Mouse (Mus musculus) limb, embryonic 15.5 days (tissue): Measurements from ENCODE around the gene Dixdc1. TPM values are rescaled to one million over a fixed set of nuclear protein-coding genes. Genes with fewer than 3 reads are reported as not detected.

ENCODE experiments used
- ATAC-seq: fragments of 200-750 bp; cut with Nextera tagmentation; 2 replicates; pipeline ENCODE4 v1.8.0; 2017; ENCODE audit warnings: low read depth, moderate TSS enrichment; ENCODE audit not compliant: insufficient number of reproducible peaks, low FRiP score, low TSS enrichment
- H3K27ac ChIP-seq: fragments of 300-500 bp; sonication (generic); 2 replicates; pipeline ENCODE4 v1.5.1; 2015; ENCODE audit warnings: moderate library complexity, mild to moderate bottlenecking, inconsistent platforms
- H3K27me3 ChIP-seq: fragments of 300-500 bp; sonication (generic); 2 replicates; pipeline ENCODE4 v1.6.1; 2015; ENCODE audit warnings: inconsistent platforms
- H3K36me3 ChIP-seq: fragments of 300-500 bp; sonication (generic); 2 replicates; pipeline ENCODE4 v1.6.1; 2015; ENCODE audit warnings: inconsistent platforms
- H3K4me1 ChIP-seq: fragments of 300-500 bp; sonication (generic); 2 replicates; pipeline ENCODE4 v1.6.1; 2015; ENCODE audit warnings: inconsistent platforms
- H3K4me2 ChIP-seq: fragments of 300-500 bp; sonication (generic); 2 replicates; pipeline ENCODE4 v1.6.1; 2015; ENCODE audit warnings: mild to moderate bottlenecking, inconsistent platforms
- H3K4me3 ChIP-seq: fragments of 300-500 bp; sonication (generic); 2 replicates; pipeline ENCODE4 v1.5.1; 2015; ENCODE audit warnings: mild to moderate bottlenecking, inconsistent platforms
- H3K9ac ChIP-seq: fragments of 300-500 bp; sonication (generic); 2 replicates; pipeline ENCODE4 v1.6.1; 2015; ENCODE audit warnings: inconsistent platforms
- H3K9me3 ChIP-seq: fragments of 300-500 bp; sonication (generic); 2 replicates; pipeline ENCODE4 v1.6.1; 2016; ENCODE audit warnings: inconsistent platforms
- WGBS: fragments of 180-500 bp; shearing (Covaris S2); methylation state at CpG from one replicate; pipeline ENCODE4 v1.1.7; 2015; 5-methylcytosine and 5-hydroxymethylcytosine counted together
- polyA plus RNA-seq: library from polyadenylated mRNA; unstranded; fragments of >200 nt; fragmentation: Nextera tagmentation; extraction: Ambion mirVana; gene quantifications from 2 replicates; pipeline ENCODE4 v1.2.1, GENCODE M21; 2015

Dixdc1 gene
- polyA plus RNA-seq, 1 experiment from 2014 or later: 14.1 TPM

GRCm38 (mm10) chr9:50617794-50618330 lies 121.5 kb downstream of the Dixdc1 start:
- H3K4me2 ChIP-seq: peak overlapping the region; percentile 59
- H3K9ac ChIP-seq: no peak overlapping the region
- ATAC-seq: no peak
- H3K27me3 ChIP-seq: no peaks in the 10 kb centered on the region
- WGBS: 63% methylated on average over 9 of the region's 9 CpGs
- H3K4me1 ChIP-seq: peaks cover 11% of the 10 kb centered on the region
- no peak overlapping the region for H3K27ac ChIP-seq
- H3K36me3 ChIP-seq: peaks cover 23% of the 10 kb centered on the region
- no peaks in the 10 kb centered on the region for H3K9me3 ChIP-seq
- H3K4me3 ChIP-seq: peak overlapping the region; percentile 100

- WGBS: under 1% methylated on average over 75 of the region's 81 CpGs
- peaks cover 31% of the 10 kb centered on the region for H3K36me3 ChIP-seq
- no peaks in the 10 kb centered on the region for H3K27me3 ChIP-seq
- H3K4me3 ChIP-seq: peak within 1 kb of the TSS; percentile 100
- peak within 1 kb of the TSS; percentile 96 for H3K27ac ChIP-seq
- ATAC-seq: peak; percentile 90
- H3K9ac ChIP-seq: peak within 1 kb of the TSS; percentile 99
- peak within 1 kb of the TSS; percentile 59 for H3K4me2 ChIP-seq
- H3K9me3 ChIP-seq: no peaks in the 10 kb centered on the region
- H3K4me1 ChIP-seq: peaks cover 11% of the 10 kb centered on the region
Observed at GRCm38 (mm10) chr9:50616766-50617603, 122.3 kb downstream of the Dixdc1 start, which contains the start of the genes Pih1d2 and Nkapd1. TSS of gene Pih1d2 (plus strand) at chr9:50617321. TSS of gene Nkapd1 (minus strand) at chr9:50617464.

GRCm38 (mm10) chr9:50616161-50616560 lies 123.2 kb downstream of the Dixdc1 start:
- Histone ChIP-seq H3K4me2 (peak overlapping the region; percentile 59), H3K27ac (peak overlapping the region; percentile 96; the same call in 1 of the 2 replicates), H3K27me3 (no peaks in the 10 kb centered on the region), H3K9me3 (no peaks in the 10 kb centered on the region), H3K4me1 (peaks cover 11% of the 10 kb centered on the region), H3K9ac (peak overlapping the region; percentile 99), H3K4me3 (peak overlapping the region; percentile 100), H3K36me3 (peaks cover 37% of the 10 kb centered on the region)
- no peak for ATAC-seq
- WGBS: 31% methylated on average over 11 of the region's 11 CpGs

Other genes starting within 250 kb of the Dixdc1 start
- gene Plet1, start 245.0 kb downstream of the Dixdc1 start, polyA plus RNA-seq: 9.5 and 10.4 TPM in 2 replicates
- 66.8 and 70.1 TPM in 2 replicates for gene Pts, start 210.8 kb downstream of the Dixdc1 start, polyA plus RNA-seq
- 6.6 and 8.1 TPM in 2 replicates for gene Il18, start 184.7 kb downstream of the Dixdc1 start, polyA plus RNA-seq
- gene Bco2, start 184.3 kb downstream of the Dixdc1 start, polyA plus RNA-seq: 0.19 and 0.49 TPM in 2 replicates
- not detected in 2 replicates for gene Tex12, start 178.2 kb downstream of the Dixdc1 start, polyA plus RNA-seq
- gene Sdhd, start 135.7 kb downstream of the Dixdc1 start, polyA plus RNA-seq: 234 and 278 TPM in 2 replicates
- 162 and 189 TPM in 2 replicates for gene Timm8b, start 135.6 kb downstream of the Dixdc1 start, polyA plus RNA-seq
- gene Pih1d2, start 122.2 kb downstream of the Dixdc1 start, polyA plus RNA-seq: 2.6 and 2.8 TPM in 2 replicates
- gene Nkapd1, start 122.1 kb downstream of the Dixdc1 start, polyA plus RNA-seq: 17.2 and 22.2 TPM in 2 replicates
- gene Dlat, start 79.7 kb downstream of the Dixdc1 start, polyA plus RNA-seq: 47.7 and 51.6 TPM in 2 replicates
- gene 2310030G06Rik, start 7.0 kb upstream of the Dixdc1 start, polyA plus RNA-seq: 5.6 and 6.7 TPM in 2 replicates
- 123 and 265 TPM in 2 replicates for gene Cryab, start 11.8 kb upstream of the Dixdc1 start, polyA plus RNA-seq
- 39.0 and 104 TPM in 2 replicates for gene Hspb2, start 12.8 kb upstream of the Dixdc1 start, polyA plus RNA-seq
- 9.3 TPM in 2 replicates for gene Fdxacb1, start 28.7 kb upstream of the Dixdc1 start, polyA plus RNA-seq
- 34.9 and 35.6 TPM in 2 replicates for gene Alg9, start 35.5 kb upstream of the Dixdc1 start, polyA plus RNA-seq
- gene 1110032A03Rik, start 36.0 kb upstream of the Dixdc1 start, polyA plus RNA-seq: 24.2 and 30.2 TPM in 2 replicates
- gene Ppp2r1b, start 105.8 kb upstream of the Dixdc1 start, polyA plus RNA-seq: 48.6 and 49.0 TPM in 2 replicates